ENCODE assay signal across 7 mouse cellular contexts in genomic region chr11:95223473-95223872, GRCm38 (mm10). TPM values are rescaled to one million over a fixed set of nuclear protein-coding genes. Genes with fewer than 3 reads are reported as not detected.
DNase-seq lines count a peak whose midpoint lies in the region; ATAC-seq and TF ChIP-seq lines count a peak whose summit lies in the region.

No protein-coding gene starts in this region.

- TF ChIP-seq EP300 in liver, embryonic 14.5 days (IDR thresholded peaks at IDR 0.05; ENCODE audit: low read depth): no peak

- WGBS in forebrain, embryonic 13.5 days: under 1% methylated on average over 31 of the region's 31 CpGs
- 1% methylated on average over 31 of the region's 31 CpGs for WGBS in intestine, embryonic 15.5 days
- under 1% methylated on average over 31 of the region's 31 CpGs for WGBS in liver, embryonic 14.5 days (ENCODE audit: insufficient replicate concordance)

- H3K27me3 ChIP-seq in forebrain, embryonic 13.5 days: peaks cover 48% of the 10 kb centered on the region
- peaks cover 30% of the 10 kb centered on the region for H3K27me3 ChIP-seq in intestine, embryonic 15.5 days (replicated peaks)
- peaks cover 27% of the 10 kb centered on the region for H3K27me3 ChIP-seq in liver, embryonic 14.5 days (ENCODE audit: control insufficient read depth, insufficient read depth, low read length)

- TF ChIP-seq CTCF in liver, embryonic 14.5 days (IDR thresholded peaks at IDR 0.05; ENCODE audit: low read depth): no peak

- ATAC-seq in forebrain, embryonic 13.5 days: no peak
- peak; percentile 39; the same call in 1 of the 2 replicates for ATAC-seq in intestine, embryonic 15.5 days
- ATAC-seq in liver, embryonic 14.5 days (ENCODE audit: insufficient read depth): no peak

- peak overlapping the region; percentile 33 for H3K4me3 ChIP-seq in forebrain, embryonic 13.5 days
- H3K4me3 ChIP-seq in intestine, embryonic 15.5 days (replicated peaks): peak overlapping the region; percentile 16
- no peak overlapping the region for H3K4me3 ChIP-seq in liver, embryonic 14.5 days (ENCODE audit: insufficient read depth in 1 of 2, low read depth in 2 of 2, low read length in 2 of 2)

- H3K9ac ChIP-seq in forebrain, embryonic 13.5 days: peak overlapping the region; percentile 47
- H3K9ac ChIP-seq in intestine, embryonic 15.5 days: no peak overlapping the region
- no peak overlapping the region for H3K9ac ChIP-seq in liver, embryonic 14.5 days (replicated peaks)

- H3K4me1 ChIP-seq in forebrain, embryonic 13.5 days: peaks cover 10% of the 10 kb centered on the region
- H3K4me1 ChIP-seq in intestine, embryonic 15.5 days (replicated peaks): peaks cover 17% of the 10 kb centered on the region
- H3K4me1 ChIP-seq in liver, embryonic 14.5 days (replicated peaks; ENCODE audit: control insufficient read depth in 2 of 2, insufficient read depth in 2 of 2, low read length in 1 of 2): no peaks in the 10 kb centered on the region

- DNase-seq in urinary bladder, postnatal 25 days (ENCODE audit: low spot score): peak; percentile 9
- DNase-seq in urinary bladder, postnatal 4 days (ENCODE audit: low spot score in 2 of 2): no peak
- DNase-seq in liver, embryonic 14.5 days (ENCODE audit: low read depth in 3 of 3, low spot score in 3 of 3): no peak
- peak; percentile 42 for DNase-seq in retina, embryonic 14.5 days (ENCODE audit: low spot score)
- no peak for DNase-seq in layer of hippocampus, postnatal 36 days

- H3K4me2 ChIP-seq in forebrain, embryonic 13.5 days: peak overlapping the region; percentile 68
- H3K4me2 ChIP-seq in intestine, embryonic 15.5 days (replicated peaks): peak overlapping the region; percentile 65
- peak overlapping the region; percentile 26; the same call in 1 of the 2 replicates for H3K4me2 ChIP-seq in liver, embryonic 14.5 days (ENCODE audit: low read depth)

- H3K36me3 ChIP-seq in forebrain, embryonic 13.5 days (ENCODE audit: poor library complexity, severe bottlenecking): no peaks in the 10 kb centered on the region
- H3K36me3 ChIP-seq in intestine, embryonic 15.5 days: no peaks in the 10 kb centered on the region
- no peaks in the 10 kb centered on the region for H3K36me3 ChIP-seq in liver, embryonic 14.5 days (replicated peaks; ENCODE audit: control insufficient read depth, insufficient read depth, low read depth)

- no peak overlapping the region for H3K27ac ChIP-seq in forebrain, embryonic 13.5 days
- H3K27ac ChIP-seq in intestine, embryonic 15.5 days: no peak overlapping the region
- no peak overlapping the region for H3K27ac ChIP-seq in liver, embryonic 14.5 days

- no peaks in the 10 kb centered on the region for H3K9me3 ChIP-seq in forebrain, embryonic 13.5 days (replicated peaks)
- H3K9me3 ChIP-seq in intestine, embryonic 15.5 days: no peaks in the 10 kb centered on the region
- no peaks in the 10 kb centered on the region for H3K9me3 ChIP-seq in liver, embryonic 14.5 days (ENCODE audit: control insufficient read depth, low read length)

RNA-seq across cellular contexts. Expression of gene Tac4, which starts 37.9 kb away (rescaled TPM):
- not detected in 2 replicates for polyA plus RNA-seq in forebrain, embryonic 13.5 days (2015; fragmentation: Nextera tagmentation; extraction: Ambion mirVana)
- polyA plus RNA-seq in intestine, embryonic 15.5 days (2015; fragmentation: Nextera tagmentation; extraction: Ambion mirVana): not detected in 2 replicates
- 0.03 and 0.04 TPM in 2 replicates for polyA plus RNA-seq in liver, embryonic 14.5 days (2012; rRNA removed)
- polyA plus RNA-seq in liver, embryonic 14.5 days (2014; fragmentation: Nextera tagmentation; extraction: Ambion mirVana): 0.21 TPM in 1 of 2 replicates, not detected in the other
- not detected for total RNA-seq in layer of hippocampus, postnatal 36 days (2021)

Comparison
In these comparisons a context has a peak if more than half of its experiments do, and no peak if none do; other contexts are left out.
1. DNase-seq: peak in urinary bladder, postnatal 25 days (single experiment) and retina, embryonic 14.5 days (single experiment); none in urinary bladder, postnatal 4 days (0 of 2), liver, embryonic 14.5 days (0 of 3) and layer of hippocampus, postnatal 36 days (0 of 2).
2. H3K4me3 ChIP-seq: peak in forebrain, embryonic 13.5 days (single experiment) and intestine, embryonic 15.5 days (single experiment); none in liver, embryonic 14.5 days (0 of 2).
3. Peak in every context shown above with its lines, with median percentiles within 50 percentile points of each other: H3K4me2 ChIP-seq.